Mouse (Mus musculus) testis, adult 2 months (tissue): Measurements from ENCODE around the gene Unc13a.

Experiments used
- CTCF ChIP-seq: fragments of 200-500 bp; IDR thresholded peaks from 2 replicates; pipeline ENCODE4 v1.5.1; 2012; ENCODE audit warnings: low read depth, mild to moderate bottlenecking, inconsistent platforms, low read length, moderate library complexity; ENCODE audit not compliant: control insufficient read depth, insufficient read depth, insufficient replicate concordance
- POLR2A ChIP-seq: fragments of 200-500 bp; IDR thresholded peaks from 2 replicates; pipeline ENCODE4 v1.6.1; 2012; ENCODE audit warnings: low read depth, mild to moderate bottlenecking, inconsistent platforms, low read length, moderate library complexity; ENCODE audit not compliant: control insufficient read depth

DNA sequence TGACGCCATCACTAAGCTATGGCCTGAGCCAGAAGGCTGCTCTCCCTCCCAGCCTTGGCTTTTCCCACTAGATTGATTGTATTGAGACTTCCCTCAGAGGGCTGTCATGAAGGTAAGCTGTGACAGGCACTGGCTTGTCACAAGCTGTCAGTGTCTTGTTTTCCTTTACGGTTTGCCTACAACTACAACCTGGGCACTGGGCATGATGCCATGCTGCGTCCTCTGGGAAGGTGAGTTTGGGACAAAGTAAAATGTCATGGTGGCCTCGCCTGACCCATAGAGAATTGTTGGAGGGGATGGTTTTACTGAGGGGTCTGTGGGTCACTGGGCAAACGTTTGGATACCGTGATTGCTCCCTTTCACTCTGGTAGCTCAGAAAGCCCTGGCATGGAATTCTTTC lies 33.2 kb downstream of the Unc13a start:
- TF ChIP-seq CTCF (no peak), POLR2A (no peak)
